Mouse (Mus musculus) limb, embryonic 15.5 days (tissue): ENCODE data around the gene Vldlr. TPM values are rescaled to one million over a fixed set of nuclear protein-coding genes. Genes with fewer than 3 reads are reported as not detected.

Source experiments
- ATAC-seq: fragments of 200-750 bp; cut with Nextera tagmentation; 2 replicates; pipeline ENCODE4 v1.8.0; 2017; ENCODE audit warnings: low read depth, moderate TSS enrichment; ENCODE audit not compliant: insufficient number of reproducible peaks, low FRiP score, low TSS enrichment
- H3K27ac ChIP-seq: fragments of 300-500 bp; sonication (generic); 2 replicates; pipeline ENCODE4 v1.5.1; 2015; ENCODE audit warnings: moderate library complexity, mild to moderate bottlenecking, inconsistent platforms
- H3K27me3 ChIP-seq: fragments of 300-500 bp; sonication (generic); 2 replicates; pipeline ENCODE4 v1.6.1; 2015; ENCODE audit warnings: inconsistent platforms
- H3K36me3 ChIP-seq: fragments of 300-500 bp; sonication (generic); 2 replicates; pipeline ENCODE4 v1.6.1; 2015; ENCODE audit warnings: inconsistent platforms
- H3K4me1 ChIP-seq: fragments of 300-500 bp; sonication (generic); 2 replicates; pipeline ENCODE4 v1.6.1; 2015; ENCODE audit warnings: inconsistent platforms
- H3K4me2 ChIP-seq: fragments of 300-500 bp; sonication (generic); 2 replicates; pipeline ENCODE4 v1.6.1; 2015; ENCODE audit warnings: mild to moderate bottlenecking, inconsistent platforms
- H3K4me3 ChIP-seq: fragments of 300-500 bp; sonication (generic); 2 replicates; pipeline ENCODE4 v1.5.1; 2015; ENCODE audit warnings: mild to moderate bottlenecking, inconsistent platforms
- H3K9ac ChIP-seq: fragments of 300-500 bp; sonication (generic); 2 replicates; pipeline ENCODE4 v1.6.1; 2015; ENCODE audit warnings: inconsistent platforms
- H3K9me3 ChIP-seq: fragments of 300-500 bp; sonication (generic); 2 replicates; pipeline ENCODE4 v1.6.1; 2016; ENCODE audit warnings: inconsistent platforms
- WGBS: fragments of 180-500 bp; shearing (Covaris S2); methylation state at CpG from one replicate; pipeline ENCODE4 v1.1.7; 2015; 5-methylcytosine and 5-hydroxymethylcytosine counted together
- polyA plus RNA-seq: library from polyadenylated mRNA; unstranded; fragments of >200 nt; fragmentation: Nextera tagmentation; extraction: Ambion mirVana; gene quantifications from 2 replicates; pipeline ENCODE4 v1.2.1, GENCODE M21; 2015

Gene Vldlr
- polyA plus RNA-seq, 1 experiment from 2014 or later: 11.1 TPM

DNA sequence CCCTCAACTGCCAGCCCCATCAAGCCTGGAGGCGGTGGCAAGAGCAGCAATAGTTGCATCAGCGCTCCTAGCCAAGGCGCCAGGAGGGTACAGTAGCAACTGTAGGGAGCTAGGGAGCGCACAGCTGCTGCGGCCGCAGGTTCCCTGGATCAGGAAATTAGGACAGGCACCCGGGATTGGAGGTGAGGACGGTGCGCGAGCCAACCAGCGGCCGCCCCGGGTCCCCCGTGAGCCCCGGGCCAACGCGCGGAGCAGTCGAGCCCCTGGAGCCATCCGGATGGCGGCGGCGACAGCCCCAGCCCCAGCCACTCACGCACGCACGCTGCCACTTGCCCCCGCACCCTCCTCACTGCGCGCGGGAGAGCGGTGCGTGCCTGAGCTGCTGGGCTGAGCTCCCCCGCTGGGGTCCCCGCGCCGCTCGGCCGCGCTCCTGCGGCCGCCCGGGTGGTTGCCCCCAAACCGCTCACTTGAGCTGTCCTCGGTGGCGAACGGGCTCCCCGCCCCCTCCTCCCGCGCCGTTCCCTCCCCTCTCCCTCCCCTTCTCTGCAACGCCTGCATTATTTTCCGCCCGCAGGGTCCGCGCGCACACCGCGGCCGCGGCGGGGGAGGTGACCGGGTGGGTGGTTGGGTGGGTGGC is 601 bp downstream of the Vldlr start:
- Histone ChIP-seq H3K36me3 (no peaks in the 10 kb centered on the region), H3K4me2 (peak overlapping the region; percentile 96), H3K4me3 (peak overlapping the region; percentile 68), H3K27ac (no peak overlapping the region), H3K9ac (peak overlapping the region; percentile 58), H3K27me3 (peaks cover 16% of the 10 kb centered on the region; the same call in 1 of the 2 replicates), H3K4me1 (peaks cover 22% of the 10 kb centered on the region), H3K9me3 (no peaks in the 10 kb centered on the region)
- 1% methylated on average over 50 of the region's 62 CpGs for WGBS
- peak; percentile 44; the same call in 1 of the 2 replicates for ATAC-seq

DNA sequence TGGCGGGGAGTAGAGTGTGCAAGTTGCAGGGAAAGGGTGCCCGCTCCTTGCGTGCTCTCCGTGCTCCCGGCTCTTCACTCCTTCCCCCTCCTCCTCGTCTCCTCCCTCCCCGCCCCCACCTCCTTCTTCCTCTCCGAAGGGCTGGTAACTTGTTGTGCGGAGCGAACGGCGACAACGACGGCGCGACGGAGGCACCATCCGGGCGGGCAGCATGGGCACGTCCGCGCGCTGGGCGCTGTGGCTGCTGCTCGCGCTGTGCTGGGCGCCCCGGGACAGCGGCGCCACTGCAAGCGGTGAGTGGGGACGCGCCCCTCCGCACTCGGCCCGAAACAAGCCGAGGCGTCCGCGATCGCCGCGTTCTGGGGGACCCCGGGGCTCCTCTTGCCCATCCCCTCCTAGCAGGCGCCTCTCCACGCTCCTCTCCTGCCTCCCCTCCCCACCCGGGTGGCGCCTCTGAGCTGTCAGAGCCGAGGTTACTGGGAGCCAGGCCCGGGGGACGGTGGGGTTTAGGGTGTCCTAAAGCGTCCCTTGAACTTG is 1.2 kb downstream of the Vldlr start:
- H3K4me2 ChIP-seq: peak overlapping the region; percentile 96
- H3K27ac ChIP-seq: no peak overlapping the region
- peak overlapping the region; percentile 68 for H3K4me3 ChIP-seq
- peaks cover 22% of the 10 kb centered on the region for H3K4me1 ChIP-seq
- WGBS: under 1% methylated on average over 47 of the region's 52 CpGs
- H3K36me3 ChIP-seq: no peaks in the 10 kb centered on the region
- H3K9me3 ChIP-seq: no peaks in the 10 kb centered on the region
- peak overlapping the region; percentile 58 for H3K9ac ChIP-seq
- H3K27me3 ChIP-seq: peaks cover 16% of the 10 kb centered on the region; the same call in 1 of the 2 replicates
- peak; percentile 50; the same call in 1 of the 2 replicates for ATAC-seq

DNA sequence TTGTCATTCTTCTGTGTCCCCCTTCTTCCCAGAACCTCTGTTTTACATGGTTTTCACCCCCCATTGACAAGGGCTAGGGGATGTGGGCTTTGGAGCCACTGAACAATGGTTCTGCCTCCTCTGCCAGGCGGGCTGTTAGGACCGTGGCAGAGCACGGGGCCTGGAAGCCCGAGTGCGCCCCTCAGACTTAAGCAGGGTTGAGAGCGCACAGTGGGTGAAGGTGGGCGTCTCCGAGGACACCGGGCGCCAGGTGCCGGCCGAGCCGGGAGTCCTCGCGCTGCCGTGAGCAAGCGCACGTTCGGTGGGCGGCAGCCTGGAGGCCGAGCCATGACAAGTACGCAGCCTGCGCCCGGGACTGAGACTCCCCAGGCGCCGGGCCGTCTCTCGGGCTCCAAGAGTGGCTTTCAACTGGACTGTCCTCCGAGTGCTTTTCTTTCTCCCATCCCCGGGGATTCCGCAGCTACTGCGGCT is 1.7 kb downstream of the Vldlr start:
- under 1% methylated on average over 32 of the region's 32 CpGs for WGBS
- H3K4me1 ChIP-seq: peaks cover 22% of the 10 kb centered on the region
- no peak overlapping the region for H3K27ac ChIP-seq
- peak overlapping the region; percentile 68 for H3K4me3 ChIP-seq
- H3K27me3 ChIP-seq: peaks cover 16% of the 10 kb centered on the region; the same call in 1 of the 2 replicates
- no peak for ATAC-seq
- H3K9me3 ChIP-seq: no peaks in the 10 kb centered on the region
- no peaks in the 10 kb centered on the region for H3K36me3 ChIP-seq
- H3K9ac ChIP-seq: peak overlapping the region; percentile 58
- H3K4me2 ChIP-seq: peak overlapping the region; percentile 96

DNA sequence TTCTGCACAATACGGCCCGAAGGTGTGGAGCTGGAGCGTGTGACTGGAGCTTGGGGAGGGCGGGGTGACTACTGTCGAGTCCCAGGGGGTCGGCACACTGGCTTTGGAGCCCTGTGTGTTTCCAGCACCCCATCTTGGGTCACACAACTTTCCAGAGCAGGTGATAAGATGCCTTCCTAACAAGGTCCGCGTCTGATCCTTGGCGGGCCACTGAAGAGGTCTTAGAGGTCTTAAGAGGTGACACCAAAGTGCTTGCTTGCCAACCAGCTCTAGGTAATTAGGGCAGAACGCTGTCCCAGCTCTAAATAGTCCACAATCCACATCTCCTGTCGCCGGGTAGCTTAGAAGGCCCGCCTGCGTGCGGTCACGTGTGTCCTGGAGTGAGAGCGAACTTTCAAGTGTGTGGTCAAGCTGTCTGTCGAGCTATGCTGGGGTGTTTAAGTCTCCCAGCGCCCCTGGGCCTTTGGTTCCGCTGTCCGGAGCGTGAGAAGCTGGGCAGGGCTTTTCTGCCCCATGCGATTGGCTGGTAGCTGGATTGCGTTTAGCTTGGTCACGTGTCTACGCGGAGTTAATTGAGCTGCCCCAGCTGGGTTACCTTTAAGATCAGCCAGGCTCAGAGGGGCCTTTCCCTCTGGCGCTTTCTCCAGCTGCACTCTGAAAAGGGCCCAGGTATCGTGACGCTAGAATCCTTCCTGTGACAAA is 2.4 kb downstream of the Vldlr start:
- H3K4me1 ChIP-seq: peaks cover 22% of the 10 kb centered on the region
- no peaks in the 10 kb centered on the region for H3K9me3 ChIP-seq
- H3K27ac ChIP-seq: no peak overlapping the region

DNA sequence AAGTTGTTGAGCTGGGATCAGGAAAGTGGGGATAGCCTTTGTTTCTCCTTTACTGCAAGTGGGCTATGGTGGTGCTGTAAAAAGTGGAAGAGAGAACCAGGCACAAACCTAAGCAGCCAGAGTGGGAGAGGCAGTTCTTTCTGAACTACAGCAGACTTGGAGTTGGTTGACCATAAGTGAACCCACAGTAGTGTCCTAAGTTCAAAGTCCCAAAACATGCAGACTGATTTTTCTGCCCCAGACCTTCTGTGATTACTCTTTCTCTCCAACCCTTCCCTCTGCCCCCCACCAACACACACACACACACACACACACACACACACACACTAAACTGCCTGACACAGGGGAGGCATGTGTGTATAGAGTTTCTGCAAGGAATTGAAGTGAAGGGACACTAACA is 3.3 kb downstream of the Vldlr start:
- Histone ChIP-seq H3K4me1 (peaks cover 22% of the 10 kb centered on the region), H3K9ac (no peak overlapping the region), H3K27ac (no peak overlapping the region), H3K4me2 (no peak overlapping the region), H3K4me3 (no peak overlapping the region), H3K27me3 (peaks cover 16% of the 10 kb centered on the region; the same call in 1 of the 2 replicates), H3K36me3 (no peaks in the 10 kb centered on the region), H3K9me3 (no peaks in the 10 kb centered on the region)
- ATAC-seq: no peak

More for the DNA sequence above, 2.4 kb downstream of the Vldlr start:
- H3K4me3 ChIP-seq: peak overlapping the region; percentile 68
- peak; percentile 32; the same call in 1 of the 2 replicates for ATAC-seq
- no peak overlapping the region for H3K9ac ChIP-seq
- H3K36me3 ChIP-seq: no peaks in the 10 kb centered on the region
- 2% methylated on average over 30 of the region's 30 CpGs for WGBS
- H3K27me3 ChIP-seq: peaks cover 16% of the 10 kb centered on the region; the same call in 1 of the 2 replicates
- H3K4me2 ChIP-seq: peak overlapping the region; percentile 96

DNA sequence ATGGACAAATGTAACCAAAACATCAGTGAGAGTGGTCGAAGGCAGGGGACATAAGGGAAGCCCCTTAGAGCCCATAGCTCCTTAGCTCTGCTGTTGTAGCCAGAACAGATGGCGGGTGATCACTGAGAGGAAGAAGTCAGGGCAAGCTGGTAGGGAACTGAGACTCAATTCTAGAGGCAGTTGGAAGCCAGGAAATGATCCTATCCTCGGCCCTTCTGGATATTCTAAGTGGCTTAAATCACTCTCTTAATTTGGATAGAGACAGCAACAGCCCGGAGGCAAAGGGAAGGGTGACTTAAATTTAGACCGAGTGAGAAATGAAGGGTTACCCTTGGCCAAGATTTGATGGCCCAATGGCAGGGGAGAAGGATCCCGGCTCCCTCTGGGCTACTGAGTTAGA is 6.8 kb downstream of the Vldlr start:
- peaks cover 11% of the 10 kb centered on the region for H3K4me1 ChIP-seq

DNA sequence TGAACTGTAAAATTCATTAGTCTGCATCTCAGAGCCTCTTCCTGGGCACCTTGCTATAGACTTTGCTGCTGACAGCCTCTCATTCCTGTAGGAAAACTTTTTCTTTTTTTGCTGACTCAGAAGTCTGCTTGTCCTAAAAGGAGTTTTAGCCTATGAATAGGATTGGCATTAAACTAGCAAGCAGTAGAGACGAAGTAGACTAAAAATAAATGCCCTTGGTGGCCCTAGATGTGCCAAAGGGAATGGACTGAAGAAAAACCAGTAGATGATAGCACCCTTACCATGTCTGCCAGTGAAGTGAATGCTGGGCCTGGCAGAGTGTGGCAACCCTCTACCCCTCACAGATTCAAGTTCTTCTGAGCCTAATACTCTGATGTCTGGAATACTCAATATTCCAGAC is 8.1 kb downstream of the Vldlr start:
- no peak for ATAC-seq

More for the DNA sequence above, 6.8 kb downstream of the Vldlr start:
- 0 out of 2 replicates have a peak, but pooled peaks cover 5% of the 10 kb centered on the region for H3K27me3 ChIP-seq
- no peak overlapping the region for H3K27ac ChIP-seq
- H3K4me3 ChIP-seq: no peak overlapping the region
- no peak overlapping the region for H3K9ac ChIP-seq
- WGBS: 64% methylated on average over 6 of the region's 6 CpGs
- no peak overlapping the region for H3K4me2 ChIP-seq
- no peak for ATAC-seq
- no peaks in the 10 kb centered on the region for H3K36me3 ChIP-seq
- H3K9me3 ChIP-seq: no peaks in the 10 kb centered on the region

DNA sequence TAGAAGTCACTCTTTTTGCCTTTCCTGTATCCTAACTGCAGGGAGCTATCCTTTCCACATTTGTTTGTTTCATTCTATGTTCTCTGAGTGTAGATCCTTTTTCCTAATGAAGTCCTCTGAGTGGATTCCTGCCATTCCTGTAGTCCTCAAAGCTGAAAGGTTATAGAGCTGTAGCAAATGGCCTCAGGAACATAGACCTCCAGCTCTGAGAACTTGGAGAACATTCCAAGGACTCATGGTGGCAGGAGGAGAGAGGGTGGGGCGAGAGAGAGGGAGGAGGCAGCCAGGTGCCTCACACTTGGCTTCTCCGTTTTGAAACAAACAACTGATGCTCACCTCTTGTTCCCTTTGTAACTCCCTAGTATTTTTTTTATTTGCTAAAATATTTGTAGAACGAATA is 10.3 kb downstream of the Vldlr start:
- WGBS: 69% methylated on average over 3 of the region's 3 CpGs
- H3K27me3 ChIP-seq: no peaks in the 10 kb centered on the region
- H3K36me3 ChIP-seq: no peaks in the 10 kb centered on the region
- H3K4me1 ChIP-seq: no peaks in the 10 kb centered on the region
- H3K9ac ChIP-seq: no peak overlapping the region
- ATAC-seq: no peak
- no peak overlapping the region for H3K27ac ChIP-seq
- H3K4me2 ChIP-seq: no peak overlapping the region
- H3K9me3 ChIP-seq: no peaks in the 10 kb centered on the region
- H3K4me3 ChIP-seq: no peak overlapping the region

More for the DNA sequence above, 8.1 kb downstream of the Vldlr start:
- Histone ChIP-seq H3K9me3 (no peaks in the 10 kb centered on the region), H3K4me3 (no peak overlapping the region), H3K4me1 (no peaks in the 10 kb centered on the region), H3K27me3 (no peaks in the 10 kb centered on the region), H3K27ac (no peak overlapping the region), H3K4me2 (no peak overlapping the region), H3K36me3 (no peaks in the 10 kb centered on the region), H3K9ac (no peak overlapping the region)
- WGBS: 59% methylated on average over 1 of the region's 1 CpGs

DNA sequence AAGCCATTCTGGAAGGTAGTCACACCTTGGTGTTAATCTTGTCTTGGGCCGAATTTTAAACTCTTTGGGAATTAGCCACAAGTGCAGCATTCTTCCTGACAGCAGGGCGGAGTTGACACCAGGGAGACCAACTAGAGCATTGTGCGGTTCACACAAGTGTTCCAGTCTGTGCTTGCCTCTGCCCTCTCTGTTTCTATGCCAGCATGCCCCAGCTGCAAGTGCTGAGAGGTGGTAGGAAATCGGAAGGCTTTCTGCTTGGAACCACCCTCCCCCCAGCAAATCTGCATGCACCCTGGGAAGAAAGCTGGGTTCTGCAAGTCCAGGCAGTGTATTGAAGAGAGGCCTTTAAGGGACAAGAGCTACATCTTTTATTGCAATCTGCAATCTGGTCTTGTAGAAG is 10.8 kb downstream of the Vldlr start:
- no peak overlapping the region for H3K9ac ChIP-seq
- no peaks in the 10 kb centered on the region for H3K36me3 ChIP-seq
- WGBS: 45% methylated on average over 4 of the region's 4 CpGs
- no peaks in the 10 kb centered on the region for H3K27me3 ChIP-seq
- H3K27ac ChIP-seq: no peak overlapping the region
- ATAC-seq: no peak
- no peak overlapping the region for H3K4me3 ChIP-seq
- no peaks in the 10 kb centered on the region for H3K9me3 ChIP-seq
- no peak overlapping the region for H3K4me2 ChIP-seq
- no peaks in the 10 kb centered on the region for H3K4me1 ChIP-seq

DNA sequence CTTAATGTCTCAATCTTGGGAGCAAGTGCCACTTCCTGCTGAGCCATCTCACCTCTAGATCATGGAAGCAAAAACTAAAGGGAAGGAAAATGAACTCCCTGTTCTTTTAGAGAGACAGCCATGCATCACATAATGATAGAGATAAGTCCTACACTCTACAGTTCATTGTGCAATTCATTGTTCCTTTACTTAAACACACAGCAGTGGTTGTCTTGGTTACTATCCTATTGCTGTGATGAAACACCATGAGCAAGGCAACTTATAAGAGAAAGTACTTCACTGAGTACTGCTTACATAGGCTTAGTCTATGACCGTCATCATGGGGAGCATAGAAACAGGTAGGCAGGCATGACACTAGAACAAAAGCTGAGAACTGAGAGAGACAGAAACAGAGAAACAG is 12.0 kb downstream of the Vldlr start:
- Histone ChIP-seq H3K27me3 (no peaks in the 10 kb centered on the region), H3K4me2 (no peak overlapping the region), H3K9me3 (no peaks in the 10 kb centered on the region), H3K4me1 (no peaks in the 10 kb centered on the region), H3K36me3 (no peaks in the 10 kb centered on the region), H3K4me3 (no peak overlapping the region), H3K9ac (no peak overlapping the region), H3K27ac (no peak overlapping the region)
- 87% methylated on average over 1 of the region's 1 CpGs for WGBS
- ATAC-seq: no peak

DNA sequence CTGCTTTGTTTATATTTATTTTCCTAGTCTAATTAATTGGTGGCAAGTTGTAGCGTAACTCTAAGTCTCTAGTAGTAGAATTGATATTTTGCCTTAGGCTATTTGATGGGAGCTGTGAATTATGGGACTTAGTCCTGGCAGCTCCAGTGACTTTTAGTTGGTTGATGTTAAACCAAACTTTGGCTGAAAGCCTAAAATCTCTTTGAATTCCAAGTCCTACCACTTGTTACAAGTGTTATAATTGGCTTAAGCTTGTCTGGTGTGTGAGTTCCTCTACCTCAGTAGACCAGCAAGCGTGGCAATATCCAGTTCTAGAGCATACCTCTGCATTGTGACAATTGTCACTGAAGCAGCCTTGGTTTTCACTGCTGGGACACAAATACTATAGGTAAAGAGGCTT is 17.1 kb downstream of the Vldlr start:
- 62% methylated on average over 2 of the region's 2 CpGs for WGBS
- no peak overlapping the region for H3K9ac ChIP-seq
- ATAC-seq: no peak
- H3K27ac ChIP-seq: no peak overlapping the region
- H3K27me3 ChIP-seq: no peaks in the 10 kb centered on the region
- no peak overlapping the region for H3K4me2 ChIP-seq
- no peaks in the 10 kb centered on the region for H3K4me1 ChIP-seq
- peaks cover 7% of the 10 kb centered on the region; the same call in 1 of the 2 replicates for H3K36me3 ChIP-seq
- no peak overlapping the region for H3K4me3 ChIP-seq
- no peaks in the 10 kb centered on the region for H3K9me3 ChIP-seq

DNA sequence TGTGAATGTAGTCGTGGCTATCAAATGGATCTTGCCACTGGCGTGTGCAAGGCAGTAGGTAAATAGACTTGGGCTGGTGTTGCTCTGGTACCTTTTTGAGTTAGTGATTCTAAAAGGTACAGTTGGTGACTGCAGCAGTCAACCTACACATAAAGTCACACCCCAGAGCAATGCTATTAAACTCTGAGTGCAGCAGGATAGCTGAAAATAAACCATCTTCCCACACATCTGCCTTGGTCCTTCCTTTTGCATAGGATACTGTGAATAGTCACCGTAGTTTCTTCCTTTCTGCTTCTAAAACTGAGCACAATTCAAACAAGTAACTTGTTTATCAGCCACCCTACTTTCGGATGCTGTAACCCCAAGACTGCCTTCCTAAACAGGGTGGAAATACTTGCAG is 23.6 kb downstream of the Vldlr start:
- Histone ChIP-seq H3K4me2 (no peak overlapping the region), H3K27me3 (no peaks in the 10 kb centered on the region), H3K27ac (no peak overlapping the region), H3K9ac (no peak overlapping the region), H3K4me3 (no peak overlapping the region), H3K9me3 (no peaks in the 10 kb centered on the region), H3K36me3 (peaks cover 17% of the 10 kb centered on the region), H3K4me1 (no peaks in the 10 kb centered on the region)
- 89% methylated on average over 4 of the region's 4 CpGs for WGBS
- no peak for ATAC-seq
